Mouse (Mus musculus): ENCODE data around the gene Slc6a1.

The Slc6a1 gene

GRCm38 (mm10) chr6:114290184-114290583 is 7.7 kb downstream of the Slc6a1 start:
- in situ Hi-C loops (cut with MseI, MboI): no loop called here

- in situ Hi-C loops (cut with MseI, MboI): no loop called here
These were observed 8.5 kb downstream of the Slc6a1 start for GRCm38 (mm10) chr6:114290929-114291328.

- in situ Hi-C loops (cut with MseI, MboI): no loop called here
These were observed 9.0 kb downstream of the Slc6a1 start for GRCm38 (mm10) chr6:114291396-114291795.

GRCm38 (mm10) chr6:114293511-114293910 is 11.1 kb downstream of the Slc6a1 start:
- in situ Hi-C loops (cut with MseI, MboI): no loop called here

- in situ Hi-C loops (cut with MseI, MboI): no loop called here
These were observed 12.7 kb downstream of the Slc6a1 start for GRCm38 (mm10) chr6:114295086-114295485.

GRCm38 (mm10) chr6:114297260-114298002 is 15.0 kb downstream of the Slc6a1 start:
- in situ Hi-C loops (cut with MseI, MboI): no loop called here

- in situ Hi-C loops (cut with MseI, MboI): no loop called here
These were observed 17.3 kb downstream of the Slc6a1 start for GRCm38 (mm10) chr6:114299699-114300098.

- in situ Hi-C loops (cut with MseI, MboI): no loop called here
These were observed 18.3 kb downstream of the Slc6a1 start for GRCm38 (mm10) chr6:114300737-114301136.

GRCm38 (mm10) chr6:114304668-114305067 is 22.2 kb downstream of the Slc6a1 start:
- in situ Hi-C loops (cut with MseI, MboI): no loop called here

- in situ Hi-C loops (cut with MseI, MboI): no loop called here
These were observed 38.1 kb downstream of the Slc6a1 start for GRCm38 (mm10) chr6:114320511-114320910.

- in situ Hi-C loops (cut with MseI, MboI): no loop called here
These were observed 38.7 kb downstream of the Slc6a1 start for GRCm38 (mm10) chr6:114321146-114321545.

- in situ Hi-C loops (cut with MseI, MboI): no loop called here
These were observed 40.5 kb downstream of the Slc6a1 start for GRCm38 (mm10) chr6:114322914-114323313.

- in situ Hi-C loops (cut with MseI, MboI): no loop called here
These were observed 42.4 kb downstream of the Slc6a1 start for GRCm38 (mm10) chr6:114324808-114325207.

GRCm38 (mm10) chr6:114329597-114330470 is 47.4 kb downstream of the Slc6a1 start:
- in situ Hi-C loops (cut with MseI, MboI): loop anchor here in 1 of 2 experiments (10.0 kb wide), 1 partner anchor 105 kb away; no protein-coding TSS in a partner anchor

- in situ Hi-C loops (cut with MseI, MboI): loop anchor here in 1 of 2 experiments (10.0 kb wide), 1 partner anchor 107 kb away; no protein-coding TSS in a partner anchor
These were observed 49.5 kb downstream of the Slc6a1 start for GRCm38 (mm10) chr6:114331926-114332325.

GRCm38 (mm10) chr6:114336128-114336943 is 53.9 kb downstream of the Slc6a1 start:
- in situ Hi-C loops (cut with MseI, MboI): loop anchor here in 1 of 2 experiments (5.0 to 10.0 kb wide), 2 partner anchors 112 to 249 kb away; no protein-coding TSS in a partner anchor

GRCm38 (mm10) chr6:114336944-114337215 is 54.4 kb downstream of the Slc6a1 start:
- in situ Hi-C loops (cut with MseI, MboI): loop anchor here in 1 of 2 experiments (5.0 to 10.0 kb wide), 2 partner anchors 112 to 250 kb away; no protein-coding TSS in a partner anchor

- in situ Hi-C loops (cut with MseI, MboI): loop anchor here (10.0 kb wide), 2 partner anchors 113 to 123 kb away; no protein-coding TSS in a partner anchor
These were observed 58.9 kb downstream of the Slc6a1 start for GRCm38 (mm10) chr6:114341381-114341780.

GRCm38 (mm10) chr6:114343740-114344139 is 61.3 kb downstream of the Slc6a1 start:
- in situ Hi-C loops (cut with MseI, MboI): loop anchor here (10.0 kb wide), 2 partner anchors 111 to 121 kb away; no protein-coding TSS in a partner anchor

GRCm38 (mm10) chr6:114345156-114345555 is 62.7 kb downstream of the Slc6a1 start:
- in situ Hi-C loops (cut with MseI, MboI): loop anchor here (10.0 kb wide), 2 partner anchors 110 to 120 kb away; no protein-coding TSS in a partner anchor

Measured in mouse trophoblast stem cell (cell line).